Mouse (Mus musculus) CH12.LX (cell line): Measurements from ENCODE around the gene Apeh. TPM values are rescaled to one million over a fixed set of nuclear protein-coding genes. Genes with fewer than 3 reads are reported as not detected.

Source experiments
- DNase-seq: peaks from one replicate; pipeline ENCODE4 v3.0.0-alpha.2; 2013; ENCODE audit errors: extremely low read depth
- H3K27ac ChIP-seq: 2 replicates; pipeline ENCODE4 v1.5.1; 2012; ENCODE audit warnings: low read depth, mild to moderate bottlenecking, control low read depth, moderate library complexity; ENCODE audit not compliant: insufficient read depth
- H3K27me3 ChIP-seq: replicated peaks from 2 replicates; pipeline ENCODE3; 2012; ENCODE audit warnings: inconsistent platforms
- H3K36me3 ChIP-seq, 2 experiments: replicated peaks in 1 of 2; 2 replicates each; pipeline versions ENCODE3 to v1.6.1; 2012; ENCODE audit warnings: inconsistent platforms in 1 of 2, low read length in 1 of 2, mild to moderate bottlenecking in 1 of 2, mixed read lengths in 1 of 2, moderate library complexity in 1 of 2; ENCODE audit not compliant: control insufficient read depth in 1 of 2, insufficient read depth in 1 of 2
- H3K4me1 ChIP-seq, 2 experiments: 2 replicates each; pipeline ENCODE4 v1.6.1; 2012; ENCODE audit warnings: inconsistent platforms in 1 of 2, moderate library complexity in 1 of 2; ENCODE audit not compliant: insufficient read depth in 2 of 2, control insufficient read depth in 1 of 2
- H3K4me2 ChIP-seq: 2 replicates; pipeline ENCODE4 v1.6.1; 2012; ENCODE audit warnings: low read depth, mild to moderate bottlenecking, control low read depth; ENCODE audit not compliant: poor library complexity, insufficient read depth, severe bottlenecking
- H3K4me3 ChIP-seq, 3 experiments: fragments of 150-350 bp in 1 of 3; sonication (generic) in 1 of 3; replicated peaks in 1 of 3; 2 replicates each; pipeline versions ENCODE3 to v1.5.1; 2011 to 2012; ENCODE audit warnings: low read depth in 2 of 3, low read length in 2 of 3, mild to moderate bottlenecking in 2 of 3, moderate library complexity in 2 of 3, control low read depth in 1 of 3, improper control_type of control experiment in 1 of 3, inconsistent platforms in 1 of 3, mixed read lengths in 1 of 3; ENCODE audit not compliant: poor library complexity in 1 of 3
- H3K79me2 ChIP-seq: replicated peaks from 2 replicates; pipeline ENCODE4 v1.6.1; 2012; ENCODE audit warnings: mild to moderate bottlenecking, moderate library complexity; ENCODE audit not compliant: control insufficient read depth, poor library complexity, insufficient read depth, severe bottlenecking; ENCODE audit errors: extremely low read depth
- H3K9ac ChIP-seq: 2 replicates; pipeline ENCODE4 v1.6.1; 2012; ENCODE audit warnings: low read depth, mild to moderate bottlenecking, control low read depth, moderate library complexity; ENCODE audit not compliant: insufficient read depth
- H3K9me3 ChIP-seq: replicated peaks from 2 replicates; pipeline ENCODE3; 2012; ENCODE audit warnings: low read length, inconsistent platforms, mixed read lengths
- BHLHE40 ChIP-seq: IDR thresholded peaks from 2 replicates; pipeline ENCODE4 v1.6.1; 2011; ENCODE audit warnings: mild to moderate bottlenecking, low read depth, low read length, improper control_type of control experiment
- CHD1 ChIP-seq: IDR thresholded peaks from 2 replicates; pipeline ENCODE4 v1.6.1; 2012; ENCODE audit warnings: low read depth, low read length, improper control_type of control experiment, inconsistent platforms
- E2F4 ChIP-seq: IDR thresholded peaks from 2 replicates; pipeline ENCODE4 v1.6.1; 2011; ENCODE audit warnings: low read depth, low read length, improper control_type of control experiment; ENCODE audit not compliant: insufficient replicate concordance
- ELF1 ChIP-seq: IDR thresholded peaks from 2 replicates; pipeline ENCODE4 v1.6.1; 2014; ENCODE audit warnings: low read depth, mild to moderate bottlenecking, inconsistent platforms, low read length, improper control_type of control experiment
- GABPA ChIP-seq: IDR thresholded peaks from 2 replicates; pipeline ENCODE4 v1.6.1; 2012; ENCODE audit warnings: low read depth, low read length, improper control_type of control experiment, inconsistent platforms; ENCODE audit not compliant: insufficient replicate concordance
- IRF4 ChIP-seq: IDR thresholded peaks from 2 replicates; pipeline ENCODE4 v1.6.1; 2014; ENCODE audit warnings: low read depth, mild to moderate bottlenecking, inconsistent platforms, low read length, improper control_type of control experiment
- JUND ChIP-seq: conservative IDR thresholded peaks from 2 replicates; pipeline ENCODE4 v1.6.1; 2011; ENCODE audit warnings: low read depth, low read length, improper control_type of control experiment
- KAT2A ChIP-seq: IDR thresholded peaks from 2 replicates; pipeline ENCODE4 v1.6.1; 2012; ENCODE audit warnings: low read length, improper control_type of control experiment, inconsistent platforms; ENCODE audit not compliant: insufficient replicate concordance
- MAFK ChIP-seq: IDR thresholded peaks from 2 replicates; pipeline ENCODE4 v1.6.1; 2011; ENCODE audit warnings: low read length, improper control_type of control experiment; ENCODE audit not compliant: insufficient replicate concordance
- MAZ ChIP-seq: IDR thresholded peaks from 2 replicates; pipeline ENCODE4 v1.6.1; 2012; ENCODE audit warnings: low read depth, mild to moderate bottlenecking, inconsistent platforms, low read length, improper control_type of control experiment, moderate library complexity
- NELFE ChIP-seq: IDR thresholded peaks from 2 replicates; pipeline ENCODE4 v1.6.1; 2011; ENCODE audit warnings: low read depth, low read length, improper control_type of control experiment
- PAX5 ChIP-seq: IDR thresholded peaks from 2 replicates; pipeline ENCODE4 v1.6.1; 2012; ENCODE audit warnings: low read length, inconsistent platforms, mixed read lengths
- POLR2A ChIP-seq: IDR thresholded peaks from 2 replicates; pipeline ENCODE4 v1.6.1; 2011; ENCODE audit warnings: low read depth, mild to moderate bottlenecking, improper control_type of control experiment, low read length
- RAD21 ChIP-seq: IDR thresholded peaks from 2 replicates; pipeline ENCODE4 v1.6.1; 2011; ENCODE audit warnings: low read depth, mild to moderate bottlenecking, low read length, improper control_type of control experiment, moderate library complexity
- RCOR1 ChIP-seq: conservative IDR thresholded peaks from 2 replicates; pipeline ENCODE4 v1.6.1; 2012; ENCODE audit warnings: low read depth, mild to moderate bottlenecking, inconsistent platforms, low read length, improper control_type of control experiment
- SIN3A ChIP-seq: IDR thresholded peaks from 2 replicates; pipeline ENCODE4 v1.6.1; 2012; ENCODE audit warnings: low read length, improper control_type of control experiment, inconsistent platforms
- SMC3 ChIP-seq: IDR thresholded peaks from 2 replicates; pipeline ENCODE4 v1.6.1; 2011; ENCODE audit warnings: low read depth, low read length, improper control_type of control experiment
- TBP ChIP-seq: conservative IDR thresholded peaks from 2 replicates; pipeline ENCODE4 v1.6.1; 2011; ENCODE audit warnings: low read depth, low read length, improper control_type of control experiment
- USF2 ChIP-seq: conservative IDR thresholded peaks from 2 replicates; pipeline ENCODE4 v1.6.1; 2011; ENCODE audit warnings: low read depth, low read length, improper control_type of control experiment
- ZC3H11A ChIP-seq: IDR thresholded peaks from 2 replicates; pipeline ENCODE4 v1.6.1; 2012; ENCODE audit warnings: low read depth, mild to moderate bottlenecking, inconsistent platforms, low read length, improper control_type of control experiment
- dilution Hi-C: fragments of 300-500 bp; cut with MboI; formaldehyde crosslinking; loops from 2 replicates; pipeline ENCODE4 v1.14.3; 2020; ENCODE audit warnings: low sequenced_read_pairs; ENCODE audit not compliant: extremely low pct_unique_long_range_greater_than_20kb, extremely low pct_ligation_motif_present
- in situ Hi-C: fragments of 300-500 bp; cut with MboI; formaldehyde crosslinking; loops from 3 replicates; pipeline ENCODE4 v1.14.3; 2019; ENCODE audit warnings: low sequenced_read_pairs, low pct_ligation_motif_present, low pct_unique_long_range_greater_than_20kb, mixed read lengths
- polyA plus RNA-seq: library from polyadenylated mRNA; unstranded; fragments of >175 nt; gene quantifications from 2 replicates; pipeline ENCODE4 v1.2.1, GENCODE M21; 2012; ENCODE audit warnings: low read depth; ENCODE audit not compliant: insufficient read length
- total RNA-seq, 2 experiments: library from RNA; depleted of rRNA; stranded (reverse); fragments of 300-350 nt in 1 of 2; fragments of >200 nt in 1 of 2; gene quantifications; 2 replicates each; pipeline ENCODE4 v1.2.3; 2012 to 2014

Gene Apeh
- total and polyA plus RNA-seq, 3 experiments = 36.2 to 69.5 (median 53.2) TPM

DNA sequence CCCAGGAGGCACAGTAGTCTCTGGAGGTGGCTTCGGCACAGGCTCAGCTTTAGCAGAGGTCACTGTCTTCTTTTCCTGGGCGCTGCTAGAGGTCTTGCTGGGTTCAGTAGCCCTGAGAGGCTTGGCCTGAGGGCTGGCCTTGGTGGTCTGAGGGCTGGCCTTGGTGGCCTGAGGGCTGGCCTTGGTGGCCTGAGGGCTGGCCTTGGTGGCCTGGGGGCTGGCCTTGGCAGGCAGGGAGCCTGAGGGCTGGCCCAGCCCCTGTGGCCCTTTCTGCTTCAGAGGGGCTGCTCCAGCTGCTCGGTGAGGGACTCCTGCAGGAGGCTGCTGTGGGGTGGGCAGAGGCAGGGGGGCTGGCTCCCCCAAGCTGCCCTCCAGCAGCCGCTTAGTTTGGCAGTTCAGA is 22.7 kb upstream of the Apeh start:
- Histone ChIP-seq H3K4me1 (peaks cover 15 to 29% of the 10 kb centered on the region in 2 experiments), H3K27ac (no peak overlapping the region), H3K27me3 (no peaks in the 10 kb centered on the region), H3K36me3 (peaks cover 0 to 48% of the 10 kb centered on the region in 2 experiments), H3K4me3 (no peak overlapping the region), H3K9me3 (no peaks in the 10 kb centered on the region), H3K4me2 (no peak overlapping the region), H3K79me2 (no peaks in the 10 kb centered on the region), H3K9ac (no peak overlapping the region)
- no peak for DNase-seq
- TF ChIP-seq NELFE (no peak), IRF4 (no peak), CHD1 (no peak), RAD21 (no peak), TBP (no peak), MAZ (no peak), ZC3H11A (no peak), SMC3 (no peak), E2F4 (no peak)
- in situ Hi-C loops (no loop called here), dilution Hi-C loops (no loop called here)

DNA sequence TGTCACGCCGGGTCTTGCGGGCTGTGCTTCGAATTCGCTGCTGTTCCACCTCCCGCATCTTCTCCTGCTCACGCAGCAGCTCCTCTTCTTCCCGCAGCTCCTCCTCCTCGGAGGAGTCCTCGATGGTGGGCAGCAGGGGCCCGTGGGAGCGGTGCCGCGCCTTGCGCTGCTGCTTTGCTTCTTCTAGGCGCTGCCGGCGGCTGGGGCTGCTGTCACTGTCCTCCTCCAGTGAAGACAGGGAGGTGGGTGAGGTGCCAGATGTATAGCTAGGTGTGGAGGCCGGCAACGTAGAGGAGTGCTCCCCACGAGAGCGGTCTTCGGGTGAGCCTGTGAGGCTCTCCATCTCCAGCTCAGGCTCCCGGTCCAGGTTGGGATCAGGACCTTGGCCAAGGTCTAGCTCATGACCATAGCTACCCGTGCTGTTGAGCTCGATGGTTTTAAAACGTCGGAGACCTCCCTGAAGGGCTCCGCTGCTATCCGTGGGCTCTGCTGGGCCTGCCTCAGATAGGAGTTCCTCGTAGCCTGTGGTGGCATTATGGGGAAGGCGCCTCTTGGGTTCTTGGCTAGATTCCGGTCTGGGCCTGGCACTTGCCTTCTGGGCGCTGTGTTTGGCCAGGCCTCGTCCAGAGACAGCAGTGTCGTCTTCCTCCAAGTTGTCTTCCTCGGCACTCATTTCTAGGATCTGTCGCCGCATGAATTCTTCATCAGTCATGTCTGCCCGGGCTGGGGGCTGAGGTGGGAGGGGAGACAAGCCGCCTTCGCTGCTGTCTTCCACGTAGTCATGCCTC is 21.1 kb upstream of the Apeh start:
- TF ChIP-seq E2F4 (no peak), MAZ (no peak), NELFE (no peak), ELF1 (no peak)
- Histone ChIP-seq H3K27me3 (no peaks in the 10 kb centered on the region), H3K9me3 (no peaks in the 10 kb centered on the region), H3K27ac (no peak overlapping the region), H3K4me3 (no peak overlapping the region), H3K79me2 (no peaks in the 10 kb centered on the region), H3K4me2 (no peak overlapping the region), H3K9ac (no peak overlapping the region), H3K36me3 (peaks cover 2 to 65% of the 10 kb centered on the region in 2 experiments), H3K4me1 (peaks cover 5 to 12% of the 10 kb centered on the region in 2 experiments)
- dilution Hi-C loops (no loop called here), in situ Hi-C loops (no loop called here)
- DNase-seq = no peak

DNA sequence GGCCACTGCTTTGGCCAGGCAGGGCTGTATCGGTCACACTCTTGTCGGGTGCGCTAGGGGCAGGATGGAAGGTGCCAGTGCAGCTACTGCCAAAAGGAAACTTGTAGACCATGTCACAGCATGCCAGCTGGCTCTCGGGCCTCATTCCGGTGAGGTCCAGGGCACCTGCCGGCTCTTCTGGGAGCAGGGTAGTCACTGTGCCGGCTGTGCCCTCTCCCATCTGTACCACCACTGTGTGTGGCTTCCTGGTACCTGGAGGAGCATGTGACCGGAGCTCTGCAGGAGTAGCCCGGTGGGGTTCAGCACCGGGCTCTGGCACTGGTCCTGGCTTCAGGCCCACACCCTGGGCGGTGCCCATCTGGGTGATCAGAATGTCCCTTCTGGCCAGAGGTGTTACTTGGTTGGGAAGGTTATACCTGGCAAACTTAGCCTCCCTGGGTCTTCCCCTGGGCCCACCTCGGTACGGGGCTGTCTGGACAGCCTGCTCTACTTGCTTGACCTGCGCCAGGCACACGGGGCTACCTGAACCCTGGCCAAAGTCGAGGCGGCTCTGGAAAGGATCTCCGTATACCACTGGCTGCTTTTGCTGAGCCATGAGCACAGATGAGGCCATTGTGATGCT is 18.4 kb upstream of the Apeh start:
- H3K4me2 ChIP-seq = no peak overlapping the region
- peaks cover 4 to 88% of the 10 kb centered on the region in 2 experiments for H3K36me3 ChIP-seq
- TF ChIP-seq USF2 = no peak
- TF ChIP-seq RCOR1 = no peak
- TF ChIP-seq GABPA = no peak
- no peak for TF ChIP-seq MAFK
- no peak for TF ChIP-seq JUND
- TF ChIP-seq POLR2A = no peak
- TF ChIP-seq SIN3A = no peak
- TF ChIP-seq TBP = no peak
- TF ChIP-seq PAX5 = no peak
- no peak for TF ChIP-seq KAT2A
- TF ChIP-seq BHLHE40 = no peak
- H3K9ac ChIP-seq = no peak overlapping the region
- no peak for DNase-seq
- no peak overlapping the region for H3K27ac ChIP-seq
- no peaks in the 10 kb centered on the region for H3K9me3 ChIP-seq
- in situ Hi-C loops = no loop called here
- H3K4me3 ChIP-seq = no peak overlapping the region
- dilution Hi-C loops = no loop called here
- H3K4me1 ChIP-seq = peaks cover 0 to 4% of the 10 kb centered on the region in 2 experiments; a peak in 1 of 4 replicates
- no peaks in the 10 kb centered on the region for H3K27me3 ChIP-seq
- H3K79me2 ChIP-seq = no peaks in the 10 kb centered on the region
